In genomic region chr17:30320301-30320700, GRCm38 (mm10) we compare ENCODE assay signal across 17 mouse cellular contexts.
"Had no signal": no experiment of that assay in that cellular context is flagged by ENCODE, and none has a peak within 500 bp of the region (broad histone marks: within the 10 kb centered on the region; RNA-seq: fewer than 3 reads in every experiment).

No protein-coding gene starts in this region.

- H3K36me3 ChIP-seq: lung, embryonic 15.5 days; midbrain, embryonic 12.5 days; neural tube, embryonic 12.5 days; stomach, embryonic 15.5 days had no signal

- H3K4me2 ChIP-seq: lung, embryonic 15.5 days; midbrain, embryonic 12.5 days; neural tube, embryonic 12.5 days; stomach, embryonic 15.5 days had no signal

- ATAC-seq: liver, postnatal 0 days; lung, postnatal 0 days had no signal

- H3K27me3 ChIP-seq: lung, embryonic 15.5 days; megakaryocyte, embryonic 14.5 days; midbrain, embryonic 12.5 days; neural tube, embryonic 12.5 days; stomach, embryonic 15.5 days had no signal

- H3K9ac ChIP-seq: liver, postnatal 0 days; lung, embryonic 15.5 days; midbrain, embryonic 12.5 days; neural tube, embryonic 12.5 days; stomach, embryonic 15.5 days had no signal

- H3K9me3 ChIP-seq: lung, embryonic 15.5 days; megakaryocyte, embryonic 14.5 days; midbrain, embryonic 12.5 days; neural tube, embryonic 12.5 days; stomach, embryonic 15.5 days had no signal

- H3K27ac ChIP-seq: lung, embryonic 15.5 days; macrophage; midbrain, embryonic 12.5 days; neural tube, embryonic 12.5 days; stomach, embryonic 15.5 days; stomach, postnatal 0 days had no signal

- DNase-seq: liver, postnatal 0 days; lung, adult 2 months; lung, postnatal 14 days; lung, postnatal 36 days; midbrain, embryonic 14.5 days; right cerebral cortex, postnatal 14 days; thymus, adult 2 months; thymus, postnatal 25 days; thymus, postnatal 4 days had no signal

- H3K4me1 ChIP-seq: midbrain, embryonic 12.5 days; stomach, embryonic 15.5 days had no signal

- H3K4me3 ChIP-seq: lung, embryonic 15.5 days; megakaryocyte, embryonic 14.5 days; midbrain, embryonic 12.5 days; neural tube, embryonic 12.5 days; stomach, embryonic 15.5 days had no signal
